Mouse (Mus musculus): ENCODE results near the gene Gm30191.

The Gm30191 gene

DNA sequence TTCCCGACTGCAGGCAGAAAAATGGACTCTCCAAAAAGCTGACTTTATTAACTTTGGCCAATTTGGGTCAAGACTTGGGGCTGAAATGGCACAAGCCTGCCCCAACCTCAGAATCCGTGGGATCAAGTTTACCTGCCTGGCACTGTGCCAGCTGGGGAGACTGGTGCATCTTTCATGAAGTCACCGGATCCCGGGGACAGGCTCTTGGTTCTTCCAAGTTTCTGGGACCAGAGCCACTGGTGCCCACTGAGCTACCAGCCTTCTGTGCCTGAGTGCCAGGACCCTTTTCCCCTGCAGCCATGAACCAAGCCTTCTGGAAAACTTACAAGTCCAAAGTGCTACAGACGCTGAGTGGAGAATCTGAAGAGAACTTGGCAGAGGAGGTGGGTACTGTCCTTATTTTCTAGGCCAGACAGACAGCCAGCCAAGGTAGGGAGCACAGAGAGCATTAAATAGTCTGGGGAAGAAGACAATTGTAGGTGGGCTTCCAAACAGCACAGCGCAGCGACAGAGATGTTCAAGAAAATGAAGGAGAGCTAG is at the start of gene Gm30191:
Gene Gm30191, plus strand, starts transcription at position 217 of the 540 bp plus-strand sequence.
- no peak for DNase-seq (ENCODE audit: extremely low spot score)

DNA sequence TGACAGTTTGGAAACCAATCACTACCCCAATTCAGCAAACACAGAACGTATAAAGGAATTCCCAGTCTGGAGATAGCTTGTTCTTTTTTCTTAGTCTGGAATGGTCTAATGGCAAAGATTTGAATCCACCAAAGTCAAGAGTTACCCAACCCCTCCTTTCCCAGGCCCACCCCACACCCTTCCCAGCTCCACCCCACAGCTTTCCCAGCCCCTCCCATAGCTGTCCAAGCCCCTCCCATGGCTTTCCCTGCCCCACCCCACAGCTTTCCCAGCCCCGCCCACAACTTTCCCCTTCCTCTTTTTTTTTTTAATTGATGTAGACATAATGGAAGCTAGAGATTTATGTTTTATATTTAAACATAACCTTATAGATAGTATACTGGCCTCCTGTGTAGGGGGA is 47.4 kb upstream of the Gm30191 start:
- DNase-seq (ENCODE audit: extremely low spot score), result no peak

DNA sequence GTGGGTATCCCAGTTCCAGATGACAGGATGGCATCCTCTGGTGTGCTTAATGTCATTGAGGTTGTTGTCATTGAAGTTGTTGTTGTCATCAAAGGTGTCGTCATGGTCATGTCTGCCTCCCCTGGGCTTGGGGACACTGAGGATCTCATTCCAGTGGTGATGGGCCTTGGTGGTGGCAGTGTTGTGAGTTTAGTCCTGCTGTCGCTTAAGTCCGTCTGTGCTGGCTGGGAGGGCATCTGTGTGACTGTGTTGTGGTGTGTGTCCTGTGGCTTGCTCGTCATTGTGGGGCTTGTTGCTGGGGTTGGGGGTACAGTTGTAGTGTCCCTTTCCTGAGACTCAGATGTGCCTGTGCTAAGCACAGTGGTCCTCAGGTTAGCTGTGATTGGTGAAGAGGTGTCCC is 43.8 kb upstream of the Gm30191 start, which contains the start of gene Gm7534:
Gene Gm7534, minus strand, starts transcription at position 101 of the 400 bp plus-strand sequence.
- DNase-seq (ENCODE audit: extremely low spot score), result no peak

DNA sequence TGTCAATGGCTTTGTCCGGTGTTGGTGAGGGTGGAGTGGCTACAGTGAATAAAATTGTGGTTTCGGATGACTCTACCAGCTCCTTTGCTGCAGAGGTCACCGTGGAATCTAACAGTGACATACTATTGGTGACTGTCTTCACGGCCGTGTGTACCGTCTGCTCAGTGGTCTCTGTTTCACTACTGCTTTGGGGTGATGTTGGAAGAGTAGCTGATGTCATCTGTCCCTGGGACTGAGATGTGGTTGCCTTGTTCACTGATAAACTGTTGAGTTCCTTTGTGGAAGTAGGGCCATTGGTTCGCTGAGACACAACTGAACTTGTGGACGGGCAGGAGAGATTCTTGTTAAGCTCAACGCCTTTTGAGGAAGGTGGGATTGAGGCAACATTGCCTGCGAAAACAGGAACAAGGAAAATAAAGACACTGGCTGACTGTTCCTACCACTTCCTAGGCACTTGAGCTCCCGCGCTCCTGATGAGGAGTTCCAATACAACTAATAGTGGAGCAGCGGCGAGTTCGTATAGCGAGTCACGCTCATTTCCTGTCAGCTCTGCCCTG is 43.3 kb upstream of the Gm30191 start:
- DNase-seq (ENCODE audit: extremely low spot score), result no peak

DNA sequence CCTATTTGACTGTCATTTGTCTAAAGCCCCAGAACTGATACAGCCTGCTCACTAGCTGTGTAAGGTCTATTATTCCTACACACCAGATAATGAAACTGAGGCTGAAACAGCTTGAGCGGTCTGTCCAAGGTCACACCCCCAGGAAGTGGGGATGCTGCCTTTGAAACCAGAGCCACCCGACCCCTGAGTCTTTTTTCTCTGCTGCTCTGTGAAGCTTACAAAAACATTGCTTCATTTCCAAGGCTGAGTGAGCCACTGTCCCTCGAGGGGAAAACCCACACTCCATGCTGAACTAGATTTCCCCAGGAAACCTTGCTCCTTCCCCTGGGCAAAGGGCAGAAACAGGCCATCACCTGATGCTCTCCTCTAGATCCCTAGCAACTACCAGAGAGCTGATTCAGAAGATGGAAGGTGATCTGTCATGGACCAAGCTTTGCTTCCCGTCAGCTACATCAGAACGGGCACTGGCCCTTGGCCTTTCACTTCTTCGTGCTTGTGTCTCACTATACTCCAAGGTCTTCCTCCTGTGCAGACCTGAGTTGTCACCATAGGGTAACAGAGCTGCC is 40.2 kb upstream of the Gm30191 start:
- no peak for DNase-seq (ENCODE audit: extremely low spot score)

DNA sequence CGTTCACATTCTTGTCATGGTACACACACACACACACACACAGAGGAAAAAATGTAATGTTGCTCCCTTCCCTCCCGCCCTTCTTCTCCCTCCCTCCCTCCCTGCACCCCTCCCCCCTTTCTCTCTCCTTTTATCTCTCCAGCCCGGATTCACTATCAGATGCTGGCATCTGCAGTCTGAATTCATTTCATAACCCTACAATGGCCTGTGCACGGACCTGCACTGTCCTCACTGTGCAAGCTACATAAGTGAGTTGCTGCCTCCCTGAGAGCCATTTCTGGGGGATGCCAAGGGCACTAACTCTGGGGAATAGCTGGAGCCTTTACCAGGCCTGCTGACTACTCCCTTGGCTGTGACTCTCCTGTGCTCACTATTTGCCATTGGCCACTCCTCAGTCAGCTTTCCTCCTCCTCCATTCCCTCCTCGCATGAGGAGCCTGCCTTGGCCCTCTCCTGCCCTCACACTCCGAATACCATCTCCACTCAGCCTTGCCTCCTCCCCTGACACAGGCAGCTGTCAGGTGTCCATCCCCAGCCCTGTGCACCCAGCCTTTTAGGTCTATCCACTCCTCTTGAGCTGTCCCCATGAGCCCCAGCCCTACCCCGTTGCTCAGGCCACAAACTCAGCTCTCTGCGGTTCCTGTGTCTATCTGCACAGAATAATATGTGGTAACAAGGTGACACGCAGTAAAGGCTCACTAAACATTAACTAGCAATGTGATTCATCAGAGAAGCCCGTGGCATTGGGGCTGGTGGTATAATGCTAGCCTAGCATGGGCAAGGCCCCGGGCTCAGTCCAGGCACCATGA is 23.7 kb upstream of the Gm30191 start:
- no peak for DNase-seq (ENCODE audit: extremely low spot score)

DNA sequence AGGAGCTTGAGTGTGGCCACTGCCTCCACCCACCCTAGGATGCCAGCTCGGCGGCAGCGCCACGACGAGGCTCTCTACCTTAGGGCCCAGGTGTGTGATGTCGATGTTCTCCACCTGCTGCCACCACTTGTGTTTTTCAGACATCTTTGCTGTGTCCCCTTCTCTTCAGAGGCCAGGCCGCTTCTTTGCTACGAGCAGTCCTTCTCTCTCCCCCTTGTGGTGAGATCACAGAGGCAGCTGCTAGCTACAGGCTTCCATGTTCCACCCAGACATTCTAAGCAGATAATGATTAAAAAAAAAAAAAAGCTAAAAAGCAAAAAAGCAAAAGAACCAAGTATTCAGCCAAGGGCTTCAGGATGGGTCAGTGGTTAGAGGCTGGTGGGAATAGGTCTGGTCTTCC is 19.5 kb upstream of the Gm30191 start, which contains the start of gene Catsper4:
Gene Catsper4, minus strand, starts transcription at position 190 of the 400 bp plus-strand sequence.
- DNase-seq (ENCODE audit: extremely low spot score), result no peak

DNA sequence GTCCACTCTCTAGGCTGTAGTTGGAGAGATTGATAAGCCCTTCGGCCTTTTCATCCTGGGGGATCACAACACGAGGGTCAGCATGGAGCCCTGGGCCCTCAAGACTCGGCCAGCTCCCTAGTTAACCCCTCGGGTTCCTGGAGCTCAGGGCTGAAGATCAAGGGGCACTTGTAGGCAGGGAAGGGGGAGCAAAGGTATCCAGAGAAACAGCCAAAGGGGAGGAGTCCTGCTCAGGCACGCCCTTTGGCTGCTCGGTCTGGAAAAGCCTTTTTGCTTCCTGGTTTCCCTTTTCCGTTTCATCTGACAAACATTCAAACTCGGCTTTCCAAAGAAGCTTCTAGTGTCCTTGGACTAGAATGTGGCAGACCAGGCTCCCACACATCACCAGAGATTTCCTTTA is 16.3 kb upstream of the Gm30191 start:
- DNase-seq (ENCODE audit: extremely low spot score), result no peak

DNA sequence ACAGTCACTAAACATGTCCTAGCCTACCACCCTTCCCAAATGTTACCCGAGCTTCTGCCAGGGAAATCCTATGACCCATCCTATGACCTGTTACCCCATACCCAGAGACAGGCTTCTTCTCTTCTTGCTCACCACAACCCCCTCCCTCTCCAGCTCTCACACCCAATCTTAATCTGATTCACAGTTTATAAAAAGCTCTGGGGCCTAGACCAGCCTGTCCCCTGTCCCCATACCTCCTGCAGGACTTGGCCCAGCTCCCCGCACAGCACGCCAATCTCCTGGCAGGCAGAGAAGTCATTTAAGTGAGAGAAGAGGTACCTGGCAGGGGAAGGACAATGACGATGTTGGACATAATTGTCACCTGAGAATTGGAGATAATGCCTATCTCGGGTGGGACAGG is 11.9 kb upstream of the Gm30191 start:
- DNase-seq (ENCODE audit: extremely low spot score), result no peak

DNA sequence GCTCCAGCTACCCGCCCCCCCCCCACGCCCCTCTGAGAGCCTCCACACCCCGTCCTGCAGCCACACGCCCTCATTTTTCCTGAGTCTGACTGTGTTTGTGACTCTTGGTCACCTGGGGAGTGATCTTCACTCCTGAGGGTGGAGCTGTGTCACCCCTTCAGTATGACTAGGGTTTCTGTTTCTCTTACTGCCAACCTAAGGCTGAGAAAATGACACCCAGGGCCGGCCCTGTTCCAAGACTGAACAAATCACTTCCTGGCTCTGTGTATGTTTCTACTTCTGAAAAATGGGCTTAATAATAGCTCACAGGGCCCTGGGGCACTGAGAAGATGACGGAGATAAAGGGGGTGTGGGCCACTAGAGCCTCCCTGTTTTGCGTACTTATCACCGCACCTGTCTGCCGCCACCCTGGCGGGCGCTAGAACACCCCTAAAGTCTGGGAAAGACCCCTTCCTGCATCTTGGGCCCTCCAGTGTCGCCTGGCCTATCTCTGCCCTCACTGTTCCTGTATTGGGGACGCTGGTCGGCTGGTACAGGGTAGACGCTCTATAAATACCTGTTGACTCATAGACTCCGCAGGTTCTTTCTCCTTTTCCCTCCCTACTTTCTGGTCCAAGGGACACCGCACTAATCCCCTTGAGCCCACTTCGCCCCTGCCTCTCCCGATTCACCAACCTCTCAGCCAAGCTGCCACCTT is 9.0 kb upstream of the Gm30191 start:
- no peak for DNase-seq (ENCODE audit: extremely low spot score)

DNA sequence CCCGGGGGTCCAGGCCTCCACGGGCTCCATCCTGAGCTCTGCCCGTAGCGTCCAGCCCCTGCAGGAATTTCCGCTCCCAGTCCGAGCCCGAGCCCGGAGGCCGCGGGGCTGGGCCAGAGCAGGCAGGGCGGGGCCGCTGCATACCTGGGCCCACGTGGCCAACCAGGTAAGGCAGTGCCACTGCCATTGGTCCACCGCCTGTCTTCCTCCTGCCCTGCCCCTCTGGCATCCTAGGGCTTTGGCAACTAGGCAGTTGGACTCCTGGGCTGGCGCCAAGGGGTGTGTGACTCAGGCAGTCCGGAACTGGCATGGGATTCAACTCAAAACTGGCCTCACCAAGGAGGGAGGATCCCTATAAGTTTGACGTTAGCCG is 8.5 kb upstream of the Gm30191 start, which contains the start of gene Cnksr1:
Gene Cnksr1, minus strand, starts transcription at position 121 of the 373 bp plus-strand sequence.
- peak; percentile 19 for DNase-seq (ENCODE audit: extremely low spot score)

DNA sequence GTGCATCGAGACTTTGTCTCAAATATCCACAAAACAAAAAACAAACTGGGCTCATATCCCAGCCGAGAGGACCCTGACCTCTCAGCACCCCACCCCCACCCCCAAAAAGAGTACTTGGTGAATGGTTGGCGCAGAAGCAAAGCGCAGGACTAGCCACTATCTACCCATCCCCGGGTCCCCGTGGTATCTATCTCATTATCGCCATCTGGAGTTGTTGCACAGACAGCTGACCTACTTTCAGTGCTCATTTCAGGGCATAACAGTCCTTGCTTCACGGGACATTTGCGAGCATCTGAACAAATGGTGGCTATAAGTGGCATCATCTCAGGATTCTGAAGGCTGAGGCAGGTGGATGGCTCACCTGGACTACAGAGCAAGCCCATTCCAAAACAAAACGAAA is 8.0 kb upstream of the Gm30191 start:
- DNase-seq (ENCODE audit: extremely low spot score), result no peak

DNA sequence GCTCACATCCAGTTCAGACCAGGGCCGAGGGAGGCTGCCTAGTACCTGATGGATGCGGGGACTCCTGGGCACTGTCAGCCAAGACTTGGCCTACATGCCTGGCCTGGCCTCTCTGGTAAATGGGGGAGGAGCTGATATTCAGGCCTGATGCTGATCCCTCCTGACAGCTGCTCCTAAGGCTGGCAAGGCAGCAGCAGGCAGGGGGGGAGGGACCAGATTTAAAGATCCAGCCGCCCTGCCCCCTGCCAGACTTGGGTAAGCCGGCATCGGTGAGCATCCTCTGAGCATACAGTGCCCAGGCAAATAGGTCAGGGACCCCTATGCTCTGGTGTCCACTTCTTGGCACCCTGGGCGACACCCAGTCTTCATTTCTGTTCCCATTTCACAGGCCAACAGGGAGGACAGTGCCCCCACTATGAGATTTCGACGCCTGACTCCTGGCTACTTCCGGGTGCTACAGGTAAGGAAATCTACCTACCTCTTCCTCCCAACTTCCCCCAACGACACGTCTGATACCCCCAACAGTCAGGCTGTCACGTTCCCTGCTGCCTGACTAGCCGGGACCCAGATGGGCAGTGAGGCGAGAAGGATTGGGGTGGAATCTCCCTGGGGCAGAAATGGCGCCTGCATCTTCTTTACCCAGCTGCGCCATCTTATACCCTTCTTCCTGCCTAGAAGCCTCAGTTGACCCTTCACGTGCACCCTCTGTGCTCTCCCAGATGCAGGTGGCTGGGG is 3.1 kb upstream of the Gm30191 start, which contains the start of gene E130218I03Rik:
Gene E130218I03Rik, plus strand, starts transcription at position 147 of the 735 bp plus-strand sequence.
- DNase-seq (ENCODE audit: extremely low spot score), result no peak

DNA sequence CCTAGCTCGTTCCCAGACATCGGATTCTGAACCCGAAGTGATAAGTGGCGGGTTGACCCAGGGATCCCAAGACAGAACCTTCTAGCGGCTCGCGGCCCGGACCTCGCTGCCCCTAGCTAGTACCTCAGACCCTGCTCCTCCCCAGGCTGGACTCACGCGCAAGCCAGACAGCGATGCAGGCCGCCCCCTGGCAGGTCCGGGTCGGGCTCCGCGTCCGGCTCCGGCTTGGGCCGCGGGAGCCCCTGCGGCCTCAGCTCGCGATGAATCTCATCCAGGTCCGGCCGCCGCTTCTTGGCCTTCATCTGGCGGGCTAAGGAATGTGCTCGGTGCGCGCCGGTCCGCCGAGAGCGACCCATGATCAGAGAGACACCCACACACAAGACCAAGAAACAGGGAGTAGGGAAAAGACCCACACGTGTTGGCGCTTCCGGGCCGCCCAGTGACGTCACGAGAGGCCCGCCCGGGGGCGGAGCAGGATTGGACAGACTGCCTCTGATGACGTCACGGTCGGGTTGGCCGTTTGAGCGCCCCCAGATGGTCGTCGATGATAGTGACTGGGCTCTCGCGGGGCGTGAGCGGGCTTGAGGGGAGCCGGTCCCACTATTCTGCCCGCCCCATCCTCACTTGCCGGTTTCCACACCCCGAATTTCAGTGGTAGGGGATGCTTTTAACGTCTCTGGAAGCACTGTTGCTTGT is 1.4 kb upstream of the Gm30191 start, which contains the start of gene Zfp593:
Gene Zfp593, minus strand, starts transcription at position 445 of the 696 bp plus-strand sequence.
- DNase-seq (ENCODE audit: extremely low spot score), result peak; percentile 97

DNA sequence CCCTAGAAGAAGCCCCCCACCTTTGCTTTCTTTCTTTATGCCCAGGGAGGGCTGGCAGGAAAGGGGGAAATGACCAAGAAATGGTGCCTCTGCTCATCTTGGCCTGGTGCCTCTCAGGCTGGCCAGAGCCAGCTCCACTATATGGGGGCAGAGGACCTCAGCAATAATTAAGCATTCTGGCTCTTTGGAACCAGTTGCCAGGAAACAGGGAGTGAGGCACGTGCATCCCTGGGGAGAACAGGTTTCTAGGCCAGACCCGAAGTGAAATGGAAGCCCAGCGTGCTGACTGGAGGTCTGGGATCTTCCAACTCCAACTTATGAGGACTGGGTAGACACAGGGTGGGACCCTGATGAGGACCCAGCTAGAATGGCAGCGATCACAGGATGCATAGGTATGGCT is 479 bp upstream of the Gm30191 start:
- no peak for DNase-seq (ENCODE audit: extremely low spot score)

DNA sequence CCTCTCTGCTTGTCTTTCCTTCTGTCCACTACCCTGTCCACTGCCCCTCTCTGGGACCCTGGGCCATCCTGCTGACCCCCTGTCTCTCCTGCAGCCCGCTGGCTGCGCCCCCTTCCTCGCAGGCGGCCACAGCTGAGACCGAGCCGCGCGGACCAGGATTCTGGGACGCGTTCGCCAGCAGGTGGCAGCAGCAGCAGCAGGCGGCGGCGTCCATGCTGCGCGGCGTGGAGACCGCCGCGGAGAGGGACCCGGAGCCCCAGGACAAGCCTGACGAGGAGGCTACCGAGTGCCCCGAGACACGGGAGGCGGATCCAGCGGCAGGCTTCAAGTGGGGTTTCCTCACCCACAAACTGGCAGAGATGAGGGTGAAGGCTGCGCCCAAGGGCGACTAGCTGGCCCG is 2.9 kb downstream of the Gm30191 start:
- peak; percentile 84 for DNase-seq (ENCODE audit: extremely low spot score)

DNA sequence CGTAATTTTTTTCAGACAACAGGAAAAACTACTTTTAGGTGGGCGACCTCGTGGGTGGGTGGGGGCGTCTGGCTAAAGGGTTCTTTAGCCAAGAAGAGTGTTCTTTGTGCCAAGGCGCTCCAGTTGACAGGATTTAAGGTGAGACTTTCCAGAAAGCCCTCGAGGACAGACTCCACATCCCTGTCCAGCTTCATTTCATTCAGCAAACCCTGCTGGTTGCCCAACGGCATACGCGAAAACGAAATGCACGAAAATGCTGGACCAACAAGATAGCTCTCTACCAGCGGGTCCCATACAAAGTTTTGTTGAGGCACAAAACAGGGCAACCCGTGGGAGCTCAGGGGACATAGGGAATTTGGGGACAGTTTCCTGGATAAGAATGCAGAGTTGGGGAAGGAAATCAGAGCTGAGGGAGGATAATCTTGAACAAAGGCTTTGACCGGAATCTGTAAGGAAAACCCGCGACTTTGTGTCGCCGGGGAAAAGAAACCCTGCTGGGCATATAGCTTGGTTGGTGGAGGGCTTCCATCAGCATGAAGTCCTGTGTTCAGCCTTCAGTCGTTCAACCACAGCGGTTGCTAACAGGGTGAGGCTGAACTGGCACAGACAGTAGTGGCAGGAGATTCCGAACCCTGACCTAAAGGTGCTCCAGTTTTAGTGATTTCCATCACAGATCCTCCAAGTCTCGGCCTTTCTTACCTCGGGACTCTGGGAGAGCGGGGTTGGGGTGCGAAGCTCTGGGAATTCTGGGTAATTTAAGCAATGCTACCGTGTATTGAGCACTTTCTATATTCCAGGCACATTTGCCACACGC is 3.6 kb downstream of the Gm30191 start:
- peak; percentile 53 for DNase-seq (ENCODE audit: extremely low spot score)

DNA sequence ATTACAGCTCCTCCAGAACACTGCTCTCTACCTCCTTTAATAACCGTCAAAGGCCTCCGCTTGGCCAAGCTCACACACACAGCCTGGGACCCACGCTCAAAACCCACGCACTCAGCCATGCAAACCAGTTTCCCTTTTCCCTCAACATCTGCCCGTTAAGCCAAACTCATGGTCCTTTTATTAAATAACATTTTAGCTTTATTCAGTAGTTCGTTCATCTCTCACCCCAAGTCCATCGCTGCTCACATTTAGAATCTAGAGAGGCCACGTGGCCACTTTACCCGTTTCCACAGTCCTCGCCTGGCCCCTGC is 4.2 kb downstream of the Gm30191 start:
- DNase-seq (ENCODE audit: extremely low spot score), result peak; percentile 68

DNA sequence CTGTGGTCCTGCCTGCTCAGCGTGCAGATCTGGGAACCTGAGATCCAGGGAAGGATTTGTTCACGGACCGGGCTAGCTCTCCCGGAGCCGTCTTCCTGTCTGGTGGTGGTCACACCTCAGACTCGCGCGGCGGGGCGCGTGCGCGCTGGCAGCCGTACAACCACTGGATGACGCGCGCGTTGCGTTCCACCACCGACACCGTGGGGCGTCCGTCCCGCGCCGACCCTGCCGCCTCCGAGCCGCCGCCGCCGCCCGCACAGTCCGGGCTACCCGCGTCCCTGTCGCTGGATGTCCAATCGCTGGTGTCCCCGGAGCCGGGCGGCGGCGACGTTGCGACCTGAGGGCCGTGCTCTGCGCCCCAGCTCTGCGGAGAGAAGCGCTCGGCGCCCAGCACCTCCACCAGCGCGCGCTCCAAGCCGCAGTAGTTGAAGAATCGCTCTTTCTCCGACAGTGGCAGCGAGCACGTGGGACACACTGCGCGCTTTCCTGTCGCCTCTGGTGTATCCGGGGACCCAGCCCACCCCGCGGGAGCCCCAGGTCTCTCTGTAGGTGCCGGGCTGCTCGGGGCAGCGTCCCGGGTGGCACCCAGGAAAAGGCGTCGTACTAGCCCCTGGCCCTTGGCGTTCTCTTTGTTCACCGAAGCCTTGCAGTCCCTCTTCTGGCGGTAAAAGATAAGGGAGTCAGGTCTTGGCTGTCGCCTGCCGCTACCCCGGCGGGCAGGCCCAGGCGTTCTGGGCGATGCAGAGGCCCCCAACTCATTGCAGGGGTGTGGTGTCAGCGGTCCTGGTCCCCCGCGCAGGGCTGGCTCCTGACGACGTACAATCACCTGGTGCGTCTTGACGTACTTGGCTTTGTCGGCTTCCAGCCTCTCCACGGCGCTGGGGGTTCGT is 4.8 kb downstream of the Gm30191 start:
- DNase-seq (ENCODE audit: extremely low spot score), result peak; percentile 72

Data from embryo, embryonic 9.5 days (tissue).